Mouse (Mus musculus): ENCODE measurements around the gene Rhbdl1. TPM values are rescaled to one million over a fixed set of nuclear protein-coding genes. Genes with fewer than 3 reads are reported as not detected.
A peak's percentile ranks its signal among the peaks of the same experiment; 100 is the strongest.

Gene Rhbdl1
- polyA plus RNA-seq, 1 experiment = 1.6 TPM

DNA sequence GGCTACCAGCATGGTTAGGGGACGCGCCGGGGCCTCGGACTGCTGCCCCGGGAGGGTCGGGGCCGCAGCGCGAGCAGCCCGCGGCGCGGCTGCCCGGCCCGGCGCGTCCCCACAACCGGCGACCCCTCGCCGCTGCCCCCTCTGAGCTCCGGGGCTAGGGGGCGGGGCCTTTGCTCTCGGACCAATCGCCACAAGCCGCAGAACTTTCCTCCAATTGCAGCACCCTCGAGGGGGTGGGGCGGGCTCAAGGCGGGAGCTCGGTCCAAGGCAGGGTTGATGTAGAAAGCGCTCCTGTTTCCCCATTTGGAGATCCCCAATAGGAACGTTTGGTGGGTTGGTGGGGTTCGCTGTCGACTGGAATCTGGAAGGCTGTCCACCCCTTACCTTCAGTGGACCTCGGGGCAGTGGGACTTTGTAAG is 40.1 kb downstream of the Rhbdl1 start, which contains the start of gene Metrn:
TSS of gene Metrn (minus strand) at position 186 of the 419 bp plus-strand sequence.
- peaks cover 15% of the 10 kb centered on the region for H3K4me1 ChIP-seq (ENCODE audit: control insufficient read depth, insufficient read depth, low read length)
- H3K27ac ChIP-seq (ENCODE audit: insufficient read depth, low read depth, low read length) = no peak within 1 kb of the TSS
- no peak for TF ChIP-seq POLR2A (IDR thresholded peaks at IDR 0.05; ENCODE audit: borderline replicate concordance, low read depth, low read length)
- TF ChIP-seq CTCF (IDR thresholded peaks at IDR 0.05; ENCODE audit: low read depth, low read length) = no peak
- H3K4me3 ChIP-seq (ENCODE audit: insufficient read depth, low read length) = peak within 1 kb of the TSS; percentile 89

DNA sequence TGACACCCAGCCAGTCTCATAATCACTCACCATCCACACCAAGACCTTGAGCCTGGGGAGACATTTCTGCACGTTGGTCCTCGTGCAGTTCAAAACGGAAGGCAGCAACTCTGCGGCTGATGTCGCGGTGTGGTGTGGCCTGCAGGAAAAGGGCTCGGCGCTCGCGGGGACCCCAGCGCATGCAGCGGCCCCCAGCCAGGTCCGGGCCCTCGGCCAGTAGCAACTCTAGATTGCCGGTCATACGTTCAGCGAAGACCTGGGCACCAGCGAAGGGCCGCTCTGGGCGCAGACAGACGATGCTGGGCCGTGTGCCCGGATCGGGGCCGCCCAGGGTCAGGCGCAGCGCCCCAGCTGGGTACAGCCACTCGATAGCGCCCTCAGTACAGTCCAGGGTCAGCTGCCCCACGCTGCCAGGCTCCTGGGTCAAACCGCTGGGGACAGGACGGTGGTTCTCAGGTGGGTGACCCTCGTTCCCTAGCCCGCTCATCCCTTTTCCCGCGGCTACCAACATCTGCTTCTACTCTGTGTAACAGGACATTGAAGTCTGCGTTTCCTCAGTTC is 40.8 kb downstream of the Rhbdl1 start:
- Histone ChIP-seq H3K4me3 (ENCODE audit: insufficient read depth, low read length) (peak overlapping the region; percentile 89), H3K27ac (ENCODE audit: insufficient read depth, low read depth, low read length) (no peak overlapping the region), H3K4me1 (ENCODE audit: control insufficient read depth, insufficient read depth, low read length) (peaks cover 17% of the 10 kb centered on the region)
- no peak for TF ChIP-seq POLR2A (IDR thresholded peaks at IDR 0.05; ENCODE audit: borderline replicate concordance, low read depth, low read length)
- no peak for TF ChIP-seq CTCF (IDR thresholded peaks at IDR 0.05; ENCODE audit: low read depth, low read length)

DNA sequence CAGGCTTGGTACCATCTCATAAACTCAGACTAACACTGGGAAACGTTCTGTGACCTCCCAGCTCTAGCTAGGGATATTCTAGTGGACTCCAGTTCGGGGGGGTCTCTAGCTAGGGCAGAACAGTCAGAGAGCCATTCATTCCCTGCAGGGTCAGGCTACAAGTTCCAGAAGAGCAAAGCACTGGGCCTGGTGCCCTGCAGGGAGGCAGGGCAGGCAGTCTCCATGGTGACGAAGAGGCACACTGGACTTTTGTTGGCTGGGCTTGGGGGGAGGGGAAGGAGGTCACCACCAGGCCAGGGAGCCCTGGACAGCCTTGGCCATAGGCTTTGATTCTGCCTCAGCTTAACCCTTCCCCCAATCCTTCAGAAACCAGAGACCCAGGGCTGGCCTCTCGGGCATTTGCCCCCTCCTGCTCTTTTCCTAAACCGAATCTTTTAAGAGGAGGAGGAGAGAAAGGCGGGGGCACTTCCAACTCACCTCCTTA is 41.4 kb downstream of the Rhbdl1 start, which contains the start of gene AC134908.4:
TSS of gene AC134908.4 (minus strand) at position 51 of the 484 bp plus-strand sequence.
- no peak for TF ChIP-seq CTCF (IDR thresholded peaks at IDR 0.05; ENCODE audit: low read depth, low read length)
- TF ChIP-seq POLR2A (IDR thresholded peaks at IDR 0.05; ENCODE audit: borderline replicate concordance, low read depth, low read length) = no peak
- peak within 1 kb of the TSS; percentile 89 for H3K4me3 ChIP-seq (ENCODE audit: insufficient read depth, low read length)

DNA sequence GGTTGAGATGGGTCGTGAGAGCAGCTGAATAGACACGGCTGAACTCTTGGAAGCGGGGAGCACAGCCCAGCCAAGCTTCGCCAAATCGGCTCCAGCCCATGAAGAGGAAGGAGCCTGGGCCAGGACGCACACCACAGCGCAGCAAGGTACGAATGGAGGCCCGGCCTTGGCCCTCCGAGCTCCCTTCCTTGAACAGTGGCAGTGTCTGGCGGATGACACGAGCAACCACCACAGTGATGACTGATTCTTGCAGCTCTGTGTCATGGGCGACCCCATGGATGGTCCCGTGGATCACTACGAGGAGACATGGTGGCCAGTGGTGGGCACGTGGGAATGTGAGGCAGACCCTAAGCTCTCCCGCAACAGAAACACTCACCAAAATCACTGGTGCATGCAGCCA is 42.1 kb downstream of the Rhbdl1 start:
- Histone ChIP-seq H3K27ac (ENCODE audit: insufficient read depth, low read depth, low read length) (no peak overlapping the region), H3K4me3 (ENCODE audit: insufficient read depth, low read length) (no peak overlapping the region), H3K4me1 (ENCODE audit: control insufficient read depth, insufficient read depth, low read length) (peaks cover 23% of the 10 kb centered on the region)
- TF ChIP-seq CTCF (IDR thresholded peaks at IDR 0.05; ENCODE audit: low read depth, low read length) (no peak), POLR2A (IDR thresholded peaks at IDR 0.05; ENCODE audit: borderline replicate concordance, low read depth, low read length) (no peak)

More for the DNA sequence above, 41.4 kb downstream of the Rhbdl1 start, which contains the start of gene AC134908.4:
- no peak within 1 kb of the TSS for H3K27ac ChIP-seq (ENCODE audit: insufficient read depth, low read depth, low read length)
- peaks cover 23% of the 10 kb centered on the region for H3K4me1 ChIP-seq (ENCODE audit: control insufficient read depth, insufficient read depth, low read length)

DNA sequence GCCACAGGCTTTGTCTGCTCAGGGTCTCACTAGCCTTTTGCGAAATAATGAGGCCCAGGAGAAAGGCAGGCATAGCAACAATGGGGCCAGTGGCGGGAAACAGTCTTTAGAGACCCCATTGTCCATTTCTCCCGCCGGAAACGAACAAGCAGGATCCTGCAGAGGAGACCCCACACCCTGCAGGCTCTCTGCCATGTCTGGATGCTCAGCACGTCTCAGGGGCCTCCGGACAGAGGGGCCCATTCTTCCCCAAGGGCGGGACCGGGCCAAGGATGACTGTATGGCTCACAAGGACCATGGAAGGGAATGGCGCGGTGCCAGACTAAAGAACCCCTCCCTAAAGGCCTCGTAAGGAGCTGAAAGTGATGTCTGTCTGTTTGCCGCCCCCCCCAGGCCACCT is 42.9 kb downstream of the Rhbdl1 start:
- H3K4me1 ChIP-seq (ENCODE audit: control insufficient read depth, insufficient read depth, low read length) = peaks cover 23% of the 10 kb centered on the region
- H3K4me3 ChIP-seq (ENCODE audit: insufficient read depth, low read length) = no peak overlapping the region
- no peak overlapping the region for H3K27ac ChIP-seq (ENCODE audit: insufficient read depth, low read depth, low read length)
- TF ChIP-seq CTCF (IDR thresholded peaks at IDR 0.05; ENCODE audit: low read depth, low read length) (no peak), POLR2A (IDR thresholded peaks at IDR 0.05; ENCODE audit: borderline replicate concordance, low read depth, low read length) (no peak)

DNA sequence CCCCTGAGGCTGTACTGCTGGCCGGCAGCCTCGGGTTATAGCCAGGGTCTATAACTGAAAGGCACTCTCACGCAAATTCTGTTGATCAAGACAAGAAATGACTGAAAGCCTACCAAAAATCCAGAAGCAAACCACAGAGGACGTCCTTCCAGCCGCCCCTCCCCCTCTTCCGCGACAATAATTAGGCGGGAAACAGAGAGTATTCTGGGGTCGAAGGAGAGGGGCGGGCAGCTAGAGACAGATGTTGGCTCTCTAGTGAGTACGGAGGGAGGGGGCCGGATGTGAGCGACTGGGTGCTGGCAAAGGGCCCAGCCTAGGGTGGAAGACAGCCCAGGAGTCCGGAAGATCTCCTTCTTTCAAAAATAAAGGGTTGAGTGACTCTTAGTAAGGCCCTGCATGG is 44.5 kb downstream of the Rhbdl1 start, which contains the start of gene Fam173a:
TSS of gene Fam173a (minus strand) at position 287 of the 400 bp plus-strand sequence.
- Histone ChIP-seq H3K4me3 (ENCODE audit: insufficient read depth, low read length) (peak within 1 kb of the TSS; percentile 68), H3K27ac (ENCODE audit: insufficient read depth, low read depth, low read length) (peak within 1 kb of the TSS; percentile 84), H3K4me1 (ENCODE audit: control insufficient read depth, insufficient read depth, low read length) (peaks cover 23% of the 10 kb centered on the region)
- no peak for TF ChIP-seq POLR2A (IDR thresholded peaks at IDR 0.05; ENCODE audit: borderline replicate concordance, low read depth, low read length)
- TF ChIP-seq CTCF (IDR thresholded peaks at IDR 0.05; ENCODE audit: low read depth, low read length) = no peak

DNA sequence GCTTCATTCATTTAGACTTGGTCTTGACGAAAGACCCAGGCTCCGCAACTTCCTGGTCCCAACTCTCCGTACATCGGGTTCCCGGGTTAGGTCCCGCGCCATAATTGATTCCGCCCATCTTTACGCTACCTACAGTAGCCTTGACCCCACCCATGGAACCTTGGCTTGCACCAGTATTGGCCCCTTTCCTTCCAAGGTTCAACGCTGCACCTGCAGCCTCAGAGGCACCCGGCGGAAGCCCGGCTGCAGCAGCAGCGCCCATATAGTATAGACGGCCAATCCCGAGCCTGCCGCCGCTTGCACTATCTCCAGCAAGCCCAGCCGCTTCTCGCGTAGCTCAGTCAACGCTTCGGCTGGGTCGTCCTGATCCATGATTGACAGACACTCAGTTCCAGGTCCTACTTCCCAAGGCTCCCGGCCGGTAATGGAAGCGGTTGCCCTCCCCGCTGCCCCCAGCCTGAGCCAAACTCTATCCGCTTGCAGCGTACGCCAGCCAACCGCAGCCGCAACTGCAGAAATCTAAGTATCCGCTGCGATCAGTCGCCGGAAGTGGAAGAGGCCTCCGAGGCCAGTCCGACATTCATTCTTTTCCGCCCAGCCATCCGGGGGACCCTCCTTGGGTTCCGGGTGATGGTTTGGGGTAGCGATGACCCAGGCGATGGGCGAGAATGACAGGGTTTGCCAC is 45.1 kb downstream of the Rhbdl1 start:
- peaks cover 19% of the 10 kb centered on the region for H3K4me1 ChIP-seq (ENCODE audit: control insufficient read depth, insufficient read depth, low read length)
- H3K4me3 ChIP-seq (ENCODE audit: insufficient read depth, low read length) = peak overlapping the region; percentile 68
- TF ChIP-seq CTCF (IDR thresholded peaks at IDR 0.05; ENCODE audit: low read depth, low read length) (no peak), POLR2A (IDR thresholded peaks at IDR 0.05; ENCODE audit: borderline replicate concordance, low read depth, low read length) (no peak)
- peak overlapping the region; percentile 84 for H3K27ac ChIP-seq (ENCODE audit: insufficient read depth, low read depth, low read length)

DNA sequence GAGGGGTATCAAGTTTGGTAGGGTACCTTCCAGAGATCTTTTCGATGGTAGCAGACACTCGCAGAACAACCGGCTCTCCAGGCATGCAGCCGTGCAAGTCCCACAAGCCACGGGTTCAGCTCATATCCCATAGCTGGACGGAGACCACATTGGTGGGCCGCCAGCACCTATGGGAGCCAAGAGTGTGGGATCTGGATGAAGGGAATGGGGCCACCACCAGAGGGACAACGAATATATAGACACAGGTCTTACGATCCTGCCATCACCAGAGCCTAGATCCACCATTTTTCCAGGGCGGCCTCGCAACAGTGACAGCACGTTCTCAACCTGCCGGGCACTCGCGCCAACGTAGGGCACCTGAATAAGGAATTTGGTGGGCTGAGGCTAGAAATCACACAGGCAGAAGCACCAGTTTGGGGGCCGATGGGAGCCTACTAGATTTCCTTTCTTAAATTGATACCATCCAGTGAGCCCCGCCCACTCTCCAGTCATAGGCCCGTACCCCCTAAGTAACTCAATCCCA is 45.7 kb downstream of the Rhbdl1 start:
- TF ChIP-seq CTCF (IDR thresholded peaks at IDR 0.05; ENCODE audit: low read depth, low read length) (no peak), POLR2A (IDR thresholded peaks at IDR 0.05; ENCODE audit: borderline replicate concordance, low read depth, low read length) (no peak)
- peak overlapping the region; percentile 84; the same call in 1 of the 2 replicates for H3K27ac ChIP-seq (ENCODE audit: insufficient read depth, low read depth, low read length)
- peak overlapping the region; percentile 68 for H3K4me3 ChIP-seq (ENCODE audit: insufficient read depth, low read length)
- peaks cover 19% of the 10 kb centered on the region for H3K4me1 ChIP-seq (ENCODE audit: control insufficient read depth, insufficient read depth, low read length)

DNA sequence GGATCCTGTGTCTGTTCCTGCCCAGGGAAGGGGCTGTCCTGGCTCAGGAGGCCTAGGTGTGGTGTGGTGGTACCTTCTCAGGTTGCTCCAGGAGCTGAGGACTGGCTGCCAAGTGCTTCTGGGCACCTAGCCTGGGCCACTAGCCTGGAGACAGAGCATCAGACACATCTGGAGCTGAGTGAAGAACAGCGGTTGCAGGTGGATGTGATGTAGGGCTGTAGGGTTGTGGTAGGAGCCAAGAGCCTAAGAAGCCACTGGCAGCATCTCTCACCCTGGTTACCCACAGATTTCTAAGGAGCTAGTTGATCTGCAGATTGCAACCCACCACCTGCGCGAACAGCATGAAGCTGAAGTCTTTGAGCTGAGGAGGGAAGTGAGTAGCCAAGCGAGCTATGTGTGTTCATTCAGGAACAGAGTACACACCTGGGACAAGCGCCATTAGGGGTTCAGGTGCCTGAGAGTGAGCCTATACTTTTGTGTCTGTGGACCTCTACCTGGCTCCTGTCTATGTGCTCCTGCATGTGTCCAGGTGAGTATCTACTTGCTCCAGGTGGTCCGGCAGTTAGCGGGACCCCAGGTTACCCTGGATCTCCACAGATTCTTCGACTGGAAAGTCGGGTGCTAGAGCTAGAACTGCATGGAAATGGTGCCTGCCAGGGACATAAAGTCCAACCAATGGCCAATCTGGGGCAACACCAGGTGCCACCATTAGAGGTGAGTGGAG is 50.2 kb downstream of the Rhbdl1 start:
- H3K4me3 ChIP-seq (ENCODE audit: insufficient read depth, low read length) = no peak overlapping the region
- peaks cover 15% of the 10 kb centered on the region for H3K4me1 ChIP-seq (ENCODE audit: control insufficient read depth, insufficient read depth, low read length)
- TF ChIP-seq CTCF (IDR thresholded peaks at IDR 0.05; ENCODE audit: low read depth, low read length) = no peak
- no peak for TF ChIP-seq POLR2A (IDR thresholded peaks at IDR 0.05; ENCODE audit: borderline replicate concordance, low read depth, low read length)
- H3K27ac ChIP-seq (ENCODE audit: insufficient read depth, low read depth, low read length) = no peak overlapping the region
